20 mouse cellular contexts compared by ENCODE assay signal in the genomic region with DNA sequence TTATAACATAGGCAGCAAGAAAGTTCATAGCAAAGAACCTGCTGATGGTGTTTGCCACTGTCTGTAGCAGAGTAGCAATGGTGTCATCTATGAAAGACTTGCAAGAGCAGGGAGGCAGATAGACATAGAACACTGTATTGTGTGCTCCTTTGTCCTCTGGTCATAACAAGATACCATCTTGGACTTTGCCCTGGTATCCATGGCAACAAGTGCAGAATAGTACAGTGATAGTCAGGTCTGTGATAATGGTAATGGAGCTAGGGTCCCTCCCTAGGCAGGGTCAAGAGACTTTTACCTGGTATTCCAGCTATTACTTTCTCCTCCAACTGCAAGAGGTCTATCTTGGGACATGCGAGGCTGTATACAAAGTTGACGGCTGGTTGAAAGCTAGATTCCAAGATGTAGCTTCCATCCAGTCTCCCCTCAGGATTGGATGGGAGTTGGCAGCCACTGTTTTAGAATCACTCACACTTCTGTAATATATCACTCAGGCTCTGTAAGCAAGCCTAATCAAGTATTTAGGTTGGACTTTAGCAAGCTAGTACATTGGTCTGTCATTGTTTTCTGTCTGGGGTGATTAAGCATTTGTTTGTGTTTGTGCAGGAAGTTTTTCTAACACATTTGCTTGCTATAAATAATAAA.
"Had no signal": no experiment of that assay in that cellular context is flagged by ENCODE, and none has a peak within 500 bp of the region (broad histone marks: within the 10 kb centered on the region; RNA-seq: fewer than 3 reads in every experiment).

No protein-coding gene starts in this region.

- H3K27ac ChIP-seq: kidney, postnatal 0 days; layer of hippocampus, adult 2 months; limb, embryonic 10.5 days; limb, embryonic 13.5 days; liver, embryonic 13.5 days; lung, embryonic 15.5 days; midbrain, embryonic 10.5 days; neural tube, embryonic 12.5 days; neural tube, embryonic 15.5 days had no signal

- DNase-seq: kidney, adult 2 months; kidney, postnatal 25 days; layer of hippocampus, adult 9-11 months; liver; liver, embryonic 13.5 days; lung, postnatal 10 days; lung, postnatal 36 days; midbrain, embryonic 14.5 days; right cerebral cortex, postnatal 25 days; thymus, postnatal 25 days had no signal

- H3K36me3 ChIP-seq: limb, embryonic 10.5 days; limb, embryonic 13.5 days; liver, embryonic 13.5 days; lung, embryonic 15.5 days; midbrain, embryonic 10.5 days; neural tube, embryonic 12.5 days; neural tube, embryonic 15.5 days had no signal

- H3K27me3 ChIP-seq: limb, embryonic 13.5 days; liver, embryonic 13.5 days; lung, embryonic 15.5 days; megakaryocyte, embryonic 14.5 days; neural tube, embryonic 12.5 days; neural tube, embryonic 15.5 days had no signal

- ATAC-seq: inflammation-experienced regulatory T-cells, adult 6 months had no signal

- H3K4me2 ChIP-seq: limb, embryonic 13.5 days; liver, embryonic 13.5 days; lung, embryonic 15.5 days; neural tube, embryonic 12.5 days; neural tube, embryonic 15.5 days had no signal

- H3K4me1 ChIP-seq: limb, embryonic 10.5 days; limb, embryonic 13.5 days; liver, embryonic 13.5 days; lung, embryonic 15.5 days; megakaryocyte, embryonic 14.5 days; midbrain, embryonic 10.5 days; neural tube, embryonic 12.5 days; neural tube, embryonic 15.5 days had no signal

- H3K9me3 ChIP-seq: limb, embryonic 10.5 days; limb, embryonic 13.5 days; liver, embryonic 13.5 days; lung, embryonic 15.5 days; megakaryocyte, embryonic 14.5 days; midbrain, embryonic 10.5 days; neural tube, embryonic 12.5 days; neural tube, embryonic 15.5 days had no signal

- H3K9ac ChIP-seq: limb, embryonic 13.5 days; liver, embryonic 13.5 days; lung, embryonic 15.5 days; neural tube, embryonic 12.5 days; neural tube, embryonic 15.5 days had no signal

- H3K4me3 ChIP-seq: layer of hippocampus, adult 2 months; limb, embryonic 10.5 days; limb, embryonic 13.5 days; liver, embryonic 13.5 days; lung, embryonic 15.5 days; megakaryocyte, embryonic 14.5 days; midbrain, embryonic 10.5 days; neural tube, embryonic 12.5 days; neural tube, embryonic 15.5 days had no signal
